Mouse (Mus musculus): ENCODE data around the gene Olfr1371.
"Not testable (repeated sequence)": the region's sequence is repeated elsewhere in the genome, so short reads cannot be mapped to it uniquely, and the experiment has no call there.

Olfr1371 gene

DNA sequence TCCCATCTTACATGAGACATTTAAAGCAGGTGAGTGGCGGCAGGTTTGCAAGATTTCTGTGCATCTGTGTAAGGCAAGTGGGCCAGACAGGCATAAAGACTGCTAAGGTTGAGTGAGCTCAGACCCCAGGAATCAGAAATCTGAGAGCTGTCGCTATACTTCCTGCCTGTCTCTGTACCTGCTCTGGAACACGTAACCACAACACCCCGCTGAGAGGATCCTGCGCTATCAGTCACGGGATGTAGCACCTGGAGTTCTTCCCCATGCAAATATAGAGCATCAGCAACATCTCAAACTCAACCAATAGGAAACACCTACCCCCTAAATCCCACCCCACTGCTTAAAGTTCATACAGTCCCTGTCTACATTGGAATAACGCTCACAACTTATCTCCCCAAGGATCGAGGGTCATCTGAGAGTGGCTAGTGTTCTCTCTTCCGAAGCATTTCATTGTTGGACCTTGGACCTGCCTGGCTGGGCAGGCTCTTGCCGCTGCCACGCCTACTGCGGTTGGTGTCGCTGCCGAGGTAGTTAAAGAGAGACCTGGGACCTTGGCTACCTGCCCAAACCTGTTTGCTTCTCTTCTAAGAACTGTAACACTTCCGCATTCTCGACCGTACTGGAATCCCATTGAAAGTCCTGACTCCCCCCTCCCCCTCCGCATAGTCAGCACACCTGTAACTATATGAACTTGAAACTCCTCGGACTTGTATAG is 10.3 kb upstream of the Olfr1371 start:
- no peak for DNase-seq

DNA sequence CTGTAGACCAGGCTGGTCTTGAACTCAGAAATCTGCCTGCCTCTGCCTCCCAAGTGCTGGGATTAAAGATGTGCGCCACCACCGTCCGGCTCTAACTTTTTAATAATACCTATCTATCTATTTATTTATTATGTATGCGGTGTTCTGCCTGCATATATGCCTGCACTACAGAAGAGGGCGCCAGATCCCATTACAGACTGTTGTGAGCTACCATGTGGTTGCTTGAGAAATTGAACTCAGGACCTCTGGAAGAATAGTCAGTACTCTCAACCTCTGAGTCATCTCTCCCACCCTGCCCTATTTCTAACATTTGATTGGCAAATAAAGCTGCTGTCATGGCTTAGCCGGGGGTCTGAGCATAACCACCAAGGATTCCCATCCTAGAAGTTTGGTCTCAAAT is 9.1 kb upstream of the Olfr1371 start:
- DNase-seq, result no peak

DNA sequence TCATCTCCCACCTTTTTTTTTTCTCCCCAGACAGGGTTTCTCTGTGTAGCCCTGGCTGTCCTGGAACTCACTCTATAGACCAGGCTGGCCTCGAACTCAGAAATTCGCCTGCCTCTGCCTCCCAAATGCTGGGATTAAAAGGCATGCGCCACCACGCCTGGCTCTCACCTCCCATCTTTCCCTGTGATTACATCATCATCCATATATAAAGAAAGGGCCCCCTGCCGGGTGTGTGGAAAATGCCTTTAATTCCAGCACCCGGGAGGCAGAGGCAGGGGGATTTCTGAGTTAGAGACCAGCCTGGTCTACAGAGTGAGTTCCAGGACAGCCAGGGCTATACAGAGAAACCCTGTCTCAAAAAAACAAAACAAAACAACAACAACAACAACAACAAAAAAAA is 8.1 kb upstream of the Olfr1371 start:
- not testable (repeated sequence) for DNase-seq

DNA sequence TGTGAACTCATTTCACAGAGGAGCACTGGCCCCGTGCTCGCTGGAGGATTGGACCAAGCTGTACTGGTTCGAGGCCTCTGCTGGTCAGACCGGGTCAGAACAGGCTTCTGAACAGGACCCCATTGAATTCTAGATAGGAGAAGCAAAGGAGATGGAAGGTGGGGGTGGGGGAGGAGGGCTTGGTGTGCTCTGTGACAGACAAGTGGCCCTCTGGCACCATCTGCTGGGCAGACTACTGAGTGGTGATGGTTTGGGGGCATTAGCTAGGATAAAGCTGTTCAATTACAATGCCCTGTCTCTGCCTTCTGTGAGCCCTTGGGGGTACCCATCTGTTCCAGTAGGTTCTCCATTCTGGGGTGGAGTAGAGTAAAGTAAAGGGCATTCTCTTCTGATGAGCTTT is 6.5 kb upstream of the Olfr1371 start:
- DNase-seq, result peak; percentile 84

DNA sequence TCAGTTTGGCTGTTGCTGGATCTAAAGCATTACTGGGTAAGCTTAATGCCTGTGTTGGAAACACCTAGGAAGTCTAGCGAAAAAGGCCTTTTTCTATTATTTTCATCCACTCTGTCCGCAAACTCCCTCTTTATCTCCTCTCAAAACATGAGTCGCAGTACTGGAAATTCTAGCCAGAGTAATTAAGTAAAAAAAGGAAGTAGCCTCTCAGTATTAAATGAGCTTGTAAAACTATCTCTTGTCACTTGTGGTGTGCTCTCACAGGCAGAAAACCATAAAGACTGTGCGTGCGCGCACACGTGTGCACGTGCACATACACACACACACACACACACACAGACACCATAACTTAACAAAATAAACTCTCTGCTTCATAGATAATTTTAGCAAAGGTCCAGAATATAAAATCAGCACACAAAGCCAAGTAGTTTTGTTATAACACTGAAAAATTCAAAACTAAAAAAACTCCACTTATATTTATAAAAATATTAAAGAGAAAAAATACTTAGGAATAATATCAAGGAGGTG is 17.2 kb downstream of the Olfr1371 start:
- DNase-seq, result not testable (repeated sequence)

DNA sequence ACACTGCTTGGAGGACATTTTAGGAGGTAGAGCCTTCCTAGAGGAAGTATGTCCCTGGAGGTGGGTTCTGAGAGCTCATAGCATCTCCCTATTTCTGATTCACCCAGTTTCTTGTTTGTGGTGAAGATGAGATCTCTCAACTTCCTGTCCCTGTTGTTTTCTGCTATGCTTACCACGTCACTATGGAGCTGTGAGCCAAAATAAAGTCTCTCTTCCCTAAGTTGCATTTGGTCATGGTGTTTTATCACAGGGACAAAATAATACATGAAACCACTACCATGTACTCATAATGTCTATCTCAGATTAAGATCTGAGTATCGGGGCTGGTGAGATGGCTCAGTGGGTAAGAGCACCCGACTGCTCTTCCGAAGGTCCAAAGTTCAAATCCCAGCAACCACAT is 33.1 kb downstream of the Olfr1371 start:
- not testable (repeated sequence) for DNase-seq

DNA sequence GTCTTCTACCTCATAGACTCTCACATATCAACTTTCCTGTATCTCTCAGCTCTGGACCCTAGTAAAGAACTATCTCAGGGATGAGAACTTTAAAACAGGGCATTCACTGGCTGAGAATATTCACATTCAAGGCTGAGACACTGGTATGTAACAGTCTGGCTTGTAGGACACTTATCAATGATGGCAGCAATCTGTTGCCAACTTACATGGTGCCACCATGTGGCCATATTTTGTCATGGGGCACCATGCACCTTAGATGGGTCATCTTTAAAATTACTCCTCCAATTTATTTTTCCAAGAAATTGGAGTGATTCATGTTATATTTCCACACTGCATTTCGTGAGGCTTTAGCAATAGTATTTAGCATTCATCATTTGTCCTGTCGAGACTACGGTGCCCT is 33.9 kb downstream of the Olfr1371 start:
- DNase-seq, result not testable (repeated sequence)

DNA sequence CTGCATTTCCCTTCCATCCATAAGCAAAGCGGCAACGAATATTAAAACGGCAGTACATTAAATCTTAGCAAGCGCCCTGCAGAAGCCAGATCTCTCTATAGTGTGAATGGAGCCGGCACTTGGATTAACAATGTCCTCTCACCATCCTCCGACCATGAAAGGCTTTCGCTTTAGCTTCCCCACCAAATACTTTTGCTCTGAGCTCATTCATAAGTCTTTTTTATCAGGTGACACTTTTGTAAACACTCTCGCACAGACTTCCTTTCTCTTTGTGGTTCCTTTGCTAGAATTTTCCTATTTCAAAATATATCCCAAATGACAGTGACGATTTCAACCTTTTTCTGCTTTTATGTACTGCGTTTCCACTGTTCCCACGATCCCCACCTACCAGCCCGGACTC is 45.3 kb downstream of the Olfr1371 start:
- no peak for DNase-seq

DNA sequence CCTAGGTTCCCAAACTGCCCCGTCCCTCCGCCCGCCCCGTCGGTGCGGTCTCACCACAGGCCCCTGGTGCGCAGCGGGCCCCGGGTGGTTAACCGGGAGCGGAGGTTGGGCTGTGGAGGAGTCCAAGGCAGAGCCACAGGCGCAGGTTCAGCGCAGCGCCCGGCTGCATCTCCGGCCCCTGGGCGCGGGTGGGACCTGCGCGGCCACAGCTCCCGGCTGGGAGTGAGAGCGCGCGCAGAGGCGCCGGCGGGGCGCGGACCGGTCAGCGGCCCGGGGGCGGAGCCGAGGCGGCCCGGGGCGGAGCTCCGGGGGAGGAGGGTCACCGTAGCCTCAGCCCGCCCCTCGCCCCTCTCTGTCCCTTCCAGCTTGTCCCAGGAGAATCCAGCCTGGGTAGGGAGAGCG is 45.9 kb downstream of the Olfr1371 start:
- DNase-seq, result not testable (repeated sequence)

DNA sequence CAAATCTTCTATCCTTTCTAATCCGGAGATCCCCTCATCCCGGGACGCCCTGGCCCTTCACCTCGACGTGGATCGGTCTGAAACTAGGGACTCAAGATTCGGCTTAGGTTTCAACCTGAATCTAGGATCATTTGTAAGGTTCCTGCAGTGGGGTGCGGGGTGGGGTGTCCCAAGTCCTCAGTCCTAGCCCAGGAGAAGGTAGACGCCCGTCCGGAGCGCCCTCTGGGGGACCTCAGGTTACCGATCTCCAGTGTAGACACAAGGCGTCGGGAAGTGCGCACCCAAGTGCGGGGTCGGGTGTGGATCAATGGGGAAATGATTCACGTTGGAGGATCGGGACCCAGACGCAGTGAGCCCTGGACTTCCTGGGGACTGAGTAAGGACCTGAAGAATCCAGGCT is 46.7 kb downstream of the Olfr1371 start:
- no peak for DNase-seq

DNA sequence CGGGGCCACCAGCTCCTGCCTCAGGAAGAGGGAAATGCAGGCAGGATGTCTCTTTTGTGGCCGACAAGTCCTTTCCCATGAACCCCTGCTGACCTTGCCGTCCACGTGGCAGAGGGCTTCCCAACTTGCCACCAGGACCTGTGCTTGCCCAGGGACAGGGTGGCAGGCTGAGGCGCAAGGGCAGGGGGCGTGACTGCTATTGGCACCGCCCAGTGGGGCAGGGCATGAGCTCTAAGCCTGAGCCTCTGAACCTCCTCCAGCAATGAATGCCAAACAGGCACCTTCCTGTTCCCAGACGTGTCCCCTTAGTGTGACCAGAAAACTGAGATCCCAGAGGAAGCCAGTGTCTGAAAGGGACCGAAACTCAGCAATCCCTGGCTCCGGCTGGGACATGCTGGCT is 49.9 kb downstream of the Olfr1371 start:
- no peak for DNase-seq

Measured in right cerebral cortex, postnatal 14 days (tissue).